Mouse (Mus musculus) heart, embryonic 16.5 days (tissue): ENCODE measurements at regions not wholly inside any gene's neighbourhood (a gene's known extent, or its start where the extent isn't known, plus 50 kb on each side); places are given as distances from the start of the nearest gene placed in this dataset.

Experiments
- ATAC-seq: fragments of 200-750 bp; cut with Nextera tagmentation; replicated peaks from 2 replicates; pipeline ENCODE4 v1.8.0; 2017; ENCODE audit warnings: moderate number of reproducible peaks; ENCODE audit not compliant: insufficient read depth, low FRiP score; ENCODE audit errors: extremely low read depth
- H3K27ac ChIP-seq: fragments of 300-500 bp; sonication (generic); 2 replicates; pipeline ENCODE4 v1.5.1; 2014; ENCODE audit warnings: mild to moderate bottlenecking, low read length, control low read depth, moderate library complexity
- H3K27me3 ChIP-seq: fragments of 300-500 bp; sonication (generic); 2 replicates; pipeline ENCODE4 v1.6.1; 2014; ENCODE audit warnings: low read length, mixed read lengths; ENCODE audit not compliant: control insufficient read depth, insufficient read depth
- H3K36me3 ChIP-seq: fragments of 300-500 bp; sonication (generic); 2 replicates; pipeline ENCODE4 v1.6.1; 2014; ENCODE audit not compliant: control insufficient read depth, insufficient read depth
- H3K4me1 ChIP-seq: fragments of 300-500 bp; sonication (generic); 2 replicates; pipeline ENCODE4 v1.6.1; 2014; ENCODE audit warnings: low read length, mixed read lengths; ENCODE audit not compliant: control insufficient read depth, insufficient read depth
- H3K4me2 ChIP-seq: fragments of 300-500 bp; sonication (generic); 2 replicates; pipeline ENCODE4 v1.6.1; 2014; ENCODE audit warnings: low read depth, mild to moderate bottlenecking, control low read depth, low read length
- H3K4me3 ChIP-seq: fragments of 300-500 bp; sonication (generic); 2 replicates; pipeline ENCODE4 v1.5.1; 2014; ENCODE audit warnings: mild to moderate bottlenecking, control low read depth, low read length
- H3K9ac ChIP-seq: fragments of 300-500 bp; sonication (generic); 2 replicates; pipeline ENCODE4 v1.6.1; 2014; ENCODE audit warnings: low read length, control low read depth
- H3K9me3 ChIP-seq: fragments of 300-500 bp; sonication (generic); replicated peaks from 2 replicates; pipeline ENCODE4 v1.6.1; 2016; ENCODE audit warnings: low read length; ENCODE audit not compliant: control insufficient read depth
- WGBS: fragments of 180-500 bp; shearing (Covaris S2); extraction: QIAGEN DNeasy Blood & Tissue Kit; methylation state at CpG from one replicate; pipeline ENCODE4 v1.1.7; 2014; 5-methylcytosine and 5-hydroxymethylcytosine counted together

DNA sequence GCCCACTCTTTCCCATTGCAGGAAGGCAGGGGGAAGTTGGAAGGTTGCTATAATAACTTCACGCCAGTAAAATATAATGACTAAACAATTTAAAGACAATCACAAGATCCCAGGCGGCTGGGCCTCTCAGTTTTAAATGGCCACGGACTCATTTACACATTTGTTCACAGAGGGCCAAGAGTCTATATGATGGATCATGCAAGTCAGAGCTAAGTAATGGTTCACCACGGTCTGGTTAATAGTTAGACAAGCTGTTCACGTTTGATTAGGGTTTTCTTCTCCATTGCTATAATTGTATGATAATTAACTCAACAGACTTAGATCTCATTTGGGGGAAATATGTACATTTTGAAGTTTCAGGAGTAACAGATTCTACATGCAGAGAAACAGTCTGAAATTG is 170.0 kb downstream of the Ppargc1a start:
- Histone ChIP-seq H3K27ac (no peak overlapping the region), H3K4me2 (no peak overlapping the region), H3K27me3 (no peaks in the 10 kb centered on the region), H3K9me3 (no peaks in the 10 kb centered on the region), H3K4me3 (no peak overlapping the region), H3K9ac (no peak overlapping the region), H3K4me1 (no peaks in the 10 kb centered on the region), H3K36me3 (no peaks in the 10 kb centered on the region)
- ATAC-seq, result no peak
- WGBS, result 91% methylated on average over 5 of the region's 5 CpGs

DNA sequence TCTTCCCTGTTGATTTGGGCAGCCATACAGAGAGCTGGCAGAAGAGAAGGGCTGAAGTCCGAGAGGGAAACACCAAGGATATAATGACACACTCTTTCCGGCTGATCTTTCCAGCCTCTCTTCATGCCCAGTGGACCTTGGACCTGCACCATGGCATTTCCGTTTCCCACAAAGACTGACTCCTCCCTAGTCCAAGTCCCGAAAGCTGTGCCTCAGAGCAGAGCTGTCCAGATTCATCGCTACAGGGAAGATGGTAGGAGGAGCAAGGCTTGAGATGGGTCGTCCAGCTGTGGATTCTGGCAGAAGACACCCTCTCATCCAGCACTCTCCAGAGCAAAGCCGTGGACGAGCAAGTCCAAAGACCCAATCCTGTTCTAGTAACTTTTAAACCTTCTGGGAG is 176.2 kb downstream of the Ppargc1a start:
- H3K4me2 ChIP-seq, result no peak overlapping the region
- no peak overlapping the region for H3K27ac ChIP-seq
- H3K4me1 ChIP-seq, result no peaks in the 10 kb centered on the region
- no peak overlapping the region for H3K4me3 ChIP-seq
- WGBS, result 69% methylated on average over 8 of the region's 8 CpGs
- ATAC-seq, result no peak
- H3K36me3 ChIP-seq, result no peaks in the 10 kb centered on the region
- no peaks in the 10 kb centered on the region for H3K9me3 ChIP-seq
- H3K9ac ChIP-seq, result no peak overlapping the region
- no peaks in the 10 kb centered on the region for H3K27me3 ChIP-seq

DNA sequence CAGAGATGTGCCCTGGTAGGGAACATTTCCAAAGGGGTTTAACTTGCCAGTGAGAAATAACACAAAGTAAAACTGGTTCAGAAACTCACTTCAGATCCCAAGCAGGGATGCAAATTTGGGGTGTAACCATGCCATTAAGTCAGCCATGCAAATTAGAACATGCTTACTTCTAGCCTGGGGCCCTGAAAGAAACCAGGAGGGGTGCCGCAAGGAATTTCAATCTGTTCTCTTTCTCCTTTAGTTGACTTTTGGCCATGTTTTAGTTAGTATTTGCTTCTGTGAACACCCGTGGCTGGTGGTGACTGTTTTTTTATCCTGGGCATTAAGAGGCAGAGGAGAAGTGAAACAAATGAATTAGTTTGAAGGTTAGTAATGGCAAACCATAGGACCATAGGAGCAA is 179.8 kb downstream of the Ppargc1a start:
- no peaks in the 10 kb centered on the region for H3K27me3 ChIP-seq
- no peak overlapping the region for H3K4me3 ChIP-seq
- ATAC-seq, result no peak
- H3K27ac ChIP-seq, result no peak overlapping the region
- H3K9ac ChIP-seq, result no peak overlapping the region
- H3K4me1 ChIP-seq, result no peaks in the 10 kb centered on the region
- 59% methylated on average over 2 of the region's 2 CpGs for WGBS
- H3K9me3 ChIP-seq, result no peaks in the 10 kb centered on the region
- no peaks in the 10 kb centered on the region for H3K36me3 ChIP-seq
- H3K4me2 ChIP-seq, result no peak overlapping the region

DNA sequence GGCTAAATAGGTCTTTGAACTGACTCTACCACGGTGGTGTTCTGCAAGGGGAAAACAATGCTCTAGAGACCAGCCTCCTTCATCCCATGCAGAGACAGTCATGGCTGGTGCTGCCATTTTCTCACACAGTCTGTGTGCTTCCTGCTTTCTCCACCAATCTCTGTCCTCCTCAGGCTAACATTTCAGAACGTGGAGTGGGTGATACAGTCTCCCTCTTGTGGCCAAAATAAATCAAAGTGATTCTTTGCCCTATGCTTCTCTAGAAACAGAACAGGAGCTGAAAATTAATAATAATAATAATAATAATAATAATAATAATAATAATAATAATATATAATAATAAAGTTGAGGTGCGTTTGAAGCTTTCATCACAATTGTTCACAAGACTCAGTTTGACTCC is 181.1 kb downstream of the Ppargc1a start:
- H3K4me2 ChIP-seq, result no peak overlapping the region
- no peak overlapping the region for H3K9ac ChIP-seq
- no peak for ATAC-seq
- H3K4me3 ChIP-seq, result no peak overlapping the region
- H3K4me1 ChIP-seq, result no peaks in the 10 kb centered on the region
- H3K36me3 ChIP-seq, result no peaks in the 10 kb centered on the region
- WGBS, result 72% methylated on average over 3 of the region's 3 CpGs
- H3K27me3 ChIP-seq, result no peaks in the 10 kb centered on the region
- no peak overlapping the region for H3K27ac ChIP-seq
- no peaks in the 10 kb centered on the region for H3K9me3 ChIP-seq

DNA sequence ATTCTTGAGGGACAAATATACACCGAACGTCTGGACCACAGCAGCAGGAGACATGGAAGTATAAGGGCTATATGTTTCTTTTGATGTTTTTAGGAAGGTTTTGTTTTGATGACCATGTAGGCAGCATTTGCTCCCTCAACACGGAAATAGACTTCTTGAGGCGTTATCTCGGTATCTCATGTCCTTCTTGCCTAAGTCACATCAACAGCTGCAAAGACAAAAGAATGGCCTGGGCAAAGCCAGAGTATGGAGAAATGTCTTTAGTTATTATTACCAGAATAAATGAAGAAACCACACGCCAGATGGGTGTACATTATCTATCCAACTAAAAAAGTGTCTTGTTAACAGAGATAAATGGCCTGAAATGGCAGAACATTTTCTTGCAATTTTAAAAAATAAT is 183.2 kb downstream of the Ppargc1a start:
- no peak overlapping the region for H3K9ac ChIP-seq
- no peak for ATAC-seq
- H3K4me3 ChIP-seq, result no peak overlapping the region
- H3K27ac ChIP-seq, result no peak overlapping the region
- no peak overlapping the region for H3K4me2 ChIP-seq
- 69% methylated on average over 6 of the region's 6 CpGs for WGBS
- no peaks in the 10 kb centered on the region for H3K9me3 ChIP-seq
- no peaks in the 10 kb centered on the region for H3K4me1 ChIP-seq
- H3K36me3 ChIP-seq, result no peaks in the 10 kb centered on the region
- no peaks in the 10 kb centered on the region for H3K27me3 ChIP-seq

DNA sequence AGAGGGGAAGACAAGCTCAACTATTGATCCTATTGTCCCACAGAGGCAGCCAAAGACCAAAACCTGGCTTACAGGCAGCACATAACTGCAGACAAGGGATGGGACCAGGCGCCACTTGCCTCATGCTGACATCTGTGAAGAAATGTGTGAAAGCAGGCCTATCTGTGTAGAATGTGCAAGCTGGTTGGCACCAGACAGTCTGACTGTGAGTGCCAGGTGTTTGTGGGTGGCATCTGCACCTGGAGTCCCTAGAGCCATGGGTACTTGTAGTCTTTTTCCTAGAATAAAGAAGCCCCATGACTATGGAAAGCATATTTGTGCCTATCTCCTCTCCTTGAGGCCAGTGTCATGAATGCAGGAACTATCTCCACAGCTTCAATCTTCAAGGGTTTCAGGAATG is 208.4 kb downstream of the Ppargc1a start:
- 80% methylated on average over 1 of the region's 1 CpGs for WGBS
- no peaks in the 10 kb centered on the region for H3K9me3 ChIP-seq
- H3K4me1 ChIP-seq, result no peaks in the 10 kb centered on the region
- H3K27me3 ChIP-seq, result no peaks in the 10 kb centered on the region
- H3K27ac ChIP-seq, result no peak overlapping the region
- H3K9ac ChIP-seq, result no peak overlapping the region
- no peaks in the 10 kb centered on the region for H3K36me3 ChIP-seq
- H3K4me3 ChIP-seq, result no peak overlapping the region
- H3K4me2 ChIP-seq, result no peak overlapping the region
- ATAC-seq, result no peak

DNA sequence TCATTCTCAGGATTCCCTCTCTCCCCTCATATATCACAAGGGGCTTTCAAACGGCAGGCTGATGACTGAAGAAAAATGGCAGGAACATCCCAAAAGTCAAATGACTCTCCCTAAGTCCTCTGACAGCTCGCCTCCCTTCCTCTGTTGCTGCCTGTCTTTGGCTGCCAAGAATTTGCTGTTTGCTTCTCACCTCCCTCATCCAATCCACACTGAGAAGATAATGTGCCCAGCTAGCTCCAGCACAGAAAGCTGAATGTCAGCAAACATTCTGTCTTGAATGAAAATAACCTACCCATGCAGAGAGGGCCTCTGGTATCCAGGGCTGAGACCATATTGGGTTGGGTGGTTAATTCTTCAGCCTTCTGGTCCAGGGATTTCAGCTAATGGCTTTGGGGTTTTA is 219.3 kb downstream of the Ppargc1a start:
- no peaks in the 10 kb centered on the region for H3K36me3 ChIP-seq
- H3K27me3 ChIP-seq, result no peaks in the 10 kb centered on the region
- no peak overlapping the region for H3K4me3 ChIP-seq
- H3K4me1 ChIP-seq, result peaks cover 2% of the 10 kb centered on the region; the same call in 1 of the 2 replicates
- ATAC-seq, result no peak
- 24% methylated on average over 2 of the region's 2 CpGs for WGBS
- H3K9me3 ChIP-seq, result no peaks in the 10 kb centered on the region
- 0 out of 2 replicates have a peak overlapping the region, but pooled peaks have one; percentile 18 for H3K27ac ChIP-seq
- no peak overlapping the region for H3K9ac ChIP-seq
- no peak overlapping the region for H3K4me2 ChIP-seq

DNA sequence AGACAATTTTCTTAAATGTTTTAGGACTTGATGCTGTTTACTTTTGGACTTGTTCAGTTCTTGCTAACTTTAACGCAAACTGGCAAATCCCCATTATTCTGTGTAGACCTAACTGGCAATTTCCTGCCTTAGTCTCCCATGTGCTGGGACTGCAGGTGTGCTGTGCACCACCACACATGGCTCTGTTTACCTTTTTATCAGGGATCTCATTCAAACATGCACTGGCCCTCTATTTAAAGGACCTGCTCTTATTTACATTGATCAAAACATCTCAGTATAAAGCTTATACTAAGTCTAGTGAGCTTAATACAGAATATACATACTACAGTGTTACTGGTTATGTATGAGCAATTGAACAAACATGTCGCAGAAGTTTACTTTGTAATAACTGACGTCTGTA is 238.4 kb downstream of the Ppargc1a start:
- WGBS, result 82% methylated on average over 3 of the region's 3 CpGs
- Histone ChIP-seq H3K27ac (no peak overlapping the region), H3K4me1 (no peaks in the 10 kb centered on the region), H3K9ac (no peak overlapping the region), H3K36me3 (no peaks in the 10 kb centered on the region), H3K27me3 (no peaks in the 10 kb centered on the region), H3K9me3 (no peaks in the 10 kb centered on the region), H3K4me3 (no peak overlapping the region), H3K4me2 (no peak overlapping the region)
- ATAC-seq, result no peak

DNA sequence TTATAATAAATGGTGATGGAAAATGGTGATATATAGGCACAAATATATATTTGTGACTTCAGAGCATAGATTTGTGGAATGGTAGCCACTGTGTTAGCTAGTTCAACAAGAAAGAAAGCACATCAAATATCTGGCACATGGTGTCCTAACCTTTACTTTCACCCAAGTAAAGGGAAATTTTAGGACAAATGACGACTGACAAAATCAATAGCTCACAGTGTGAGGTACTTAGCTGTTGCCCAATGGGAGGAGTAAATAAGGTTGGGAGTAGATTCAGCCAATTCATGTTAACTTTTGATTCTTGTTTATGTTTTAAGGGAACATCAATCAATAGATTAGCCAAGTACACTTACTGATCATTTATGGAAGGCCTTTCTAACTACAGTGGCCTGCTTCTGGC is 278.3 kb downstream of the Ppargc1a start:
- Histone ChIP-seq H3K9ac (no peak overlapping the region), H3K27me3 (no peaks in the 10 kb centered on the region)
- 86% methylated on average over 1 of the region's 1 CpGs for WGBS

DNA sequence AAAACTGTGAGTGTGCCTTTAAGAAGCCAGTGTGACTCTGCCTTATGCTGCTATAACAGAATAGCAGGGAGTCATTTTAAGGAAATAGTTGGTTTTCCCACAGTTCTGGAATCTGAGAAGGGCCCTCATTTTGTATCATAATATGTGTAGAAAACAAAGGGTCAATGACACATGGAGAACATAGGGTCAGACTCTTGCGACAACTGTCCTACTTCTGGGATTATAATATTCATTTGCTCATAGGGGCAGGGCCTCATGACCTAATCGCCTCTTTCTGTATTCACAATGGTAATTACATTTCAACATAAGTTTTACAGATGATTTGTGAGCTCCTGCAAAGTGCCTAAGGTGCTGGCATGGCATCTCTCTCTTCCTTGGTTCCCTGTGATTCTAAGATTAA is 279.3 kb downstream of the Ppargc1a start:
- 71% methylated on average over 2 of the region's 2 CpGs for WGBS
- Histone ChIP-seq H3K9me3 (no peaks in the 10 kb centered on the region), H3K4me3 (no peak overlapping the region), H3K4me2 (no peak overlapping the region), H3K27ac (no peak overlapping the region), H3K4me1 (no peaks in the 10 kb centered on the region), H3K36me3 (no peaks in the 10 kb centered on the region), H3K27me3 (no peaks in the 10 kb centered on the region), H3K9ac (no peak overlapping the region)
- ATAC-seq, result no peak

More for the DNA sequence above, 278.3 kb downstream of the Ppargc1a start:
- H3K27ac ChIP-seq, result no peak overlapping the region
- H3K9me3 ChIP-seq, result no peaks in the 10 kb centered on the region
- H3K36me3 ChIP-seq, result no peaks in the 10 kb centered on the region
- H3K4me2 ChIP-seq, result no peak overlapping the region
- ATAC-seq, result no peak
- H3K4me3 ChIP-seq, result no peak overlapping the region
- no peaks in the 10 kb centered on the region for H3K4me1 ChIP-seq
